Mouse (Mus musculus): ENCODE measurements around the gene Samhd1. TPM values are rescaled to one million over a fixed set of nuclear protein-coding genes. Genes with fewer than 3 reads are reported as not detected.

Gene Samhd1
- polyA plus RNA-seq, 1 experiment from 2014 or later, result 20.6 TPM

- H3K9me3 ChIP-seq, result no peaks in the 10 kb centered on the region
- H3K36me3 ChIP-seq, result peaks cover 86% of the 10 kb centered on the region
- no peak overlapping the region for H3K27ac ChIP-seq (replicated peaks)
- H3K27me3 ChIP-seq, result no peaks in the 10 kb centered on the region
- ATAC-seq (ENCODE audit: low FRiP score, low read depth), result no peak
- no peaks in the 10 kb centered on the region for H3K4me1 ChIP-seq
- 75% methylated on average over 2 of the region's 2 CpGs for WGBS
- H3K9ac ChIP-seq (replicated peaks), result no peak overlapping the region
- H3K4me2 ChIP-seq (replicated peaks), result no peak overlapping the region
- no peak overlapping the region for H3K4me3 ChIP-seq
Observed at GRCm38 (mm10) chr2:157153235-157153634, 18.2 kb upstream of the Samhd1 start.

DNA sequence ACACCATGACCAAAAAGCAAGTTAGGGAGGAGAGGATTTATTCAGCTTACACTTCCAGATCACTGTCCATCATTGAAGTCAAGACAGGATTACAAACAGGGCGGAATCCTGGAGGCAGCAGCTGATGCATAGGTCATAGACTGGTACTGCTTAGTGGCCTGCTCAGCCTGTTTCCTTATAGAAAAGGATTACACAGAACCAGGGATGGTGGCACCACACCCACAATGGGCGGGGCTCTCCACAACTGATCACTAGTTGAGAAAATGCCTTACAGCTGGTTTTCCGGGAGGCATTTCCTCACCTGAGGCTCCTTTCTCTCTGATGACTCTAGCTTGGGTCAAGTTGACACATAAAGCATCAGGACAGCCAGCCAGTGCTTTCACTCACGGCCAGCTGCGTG is 13.4 kb upstream of the Samhd1 start:
- H3K27me3 ChIP-seq, result no peaks in the 10 kb centered on the region

DNA sequence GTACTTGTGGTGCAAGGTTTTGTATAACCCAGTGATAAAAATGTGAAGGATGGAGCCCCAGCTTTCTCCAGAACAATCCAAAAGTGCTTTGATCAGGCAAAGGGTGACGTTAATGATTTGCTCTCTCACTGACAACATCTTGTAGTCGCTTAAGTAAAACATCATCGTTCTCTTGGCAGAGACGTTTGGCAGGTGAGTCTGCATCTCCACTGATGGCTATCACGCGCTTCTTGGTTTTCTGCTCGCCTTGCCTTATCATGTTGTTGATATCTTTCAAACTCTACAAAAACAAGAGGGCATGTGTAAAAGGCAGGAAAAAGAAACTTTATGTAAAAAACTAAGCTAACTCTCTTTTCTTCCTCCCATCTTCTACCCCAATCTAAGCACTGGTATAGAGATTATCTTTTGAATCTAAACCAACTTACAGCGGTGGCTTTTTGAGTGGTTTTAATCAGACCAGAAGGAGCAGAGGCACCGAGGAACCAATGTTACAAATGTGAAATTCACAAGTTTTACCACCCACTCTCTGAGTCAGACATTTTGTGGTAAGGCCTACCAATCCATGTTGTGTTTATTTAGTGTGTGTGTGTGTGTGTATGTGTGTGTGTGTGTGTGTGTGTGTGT is 12.4 kb upstream of the Samhd1 start:
- peaks cover 58% of the 10 kb centered on the region for H3K36me3 ChIP-seq

More for the DNA sequence above, 13.4 kb upstream of the Samhd1 start:
- H3K4me2 ChIP-seq (replicated peaks), result no peak overlapping the region
- no peaks in the 10 kb centered on the region for H3K9me3 ChIP-seq
- no peak overlapping the region for H3K4me3 ChIP-seq
- ATAC-seq (ENCODE audit: low FRiP score, low read depth), result no peak
- H3K9ac ChIP-seq (replicated peaks), result no peak overlapping the region
- no peak overlapping the region for H3K27ac ChIP-seq (replicated peaks)
- WGBS, result 95% methylated on average over 5 of the region's 5 CpGs
- H3K4me1 ChIP-seq, result no peaks in the 10 kb centered on the region
- peaks cover 65% of the 10 kb centered on the region for H3K36me3 ChIP-seq

GRCm38 (mm10) chr2:157145173-157145572 is 10.1 kb upstream of the Samhd1 start:
- Histone ChIP-seq H3K4me1 (no peaks in the 10 kb centered on the region), H3K4me2 (replicated peaks) (no peak overlapping the region), H3K9me3 (no peaks in the 10 kb centered on the region), H3K27me3 (no peaks in the 10 kb centered on the region), H3K9ac (replicated peaks) (no peak overlapping the region), H3K27ac (replicated peaks) (no peak overlapping the region), H3K4me3 (no peak overlapping the region), H3K36me3 (peaks cover 36% of the 10 kb centered on the region)
- ATAC-seq (ENCODE audit: low FRiP score, low read depth), result no peak
- 93% methylated on average over 1 of the region's 1 CpGs for WGBS

More for the DNA sequence above, 12.4 kb upstream of the Samhd1 start:
- no peak overlapping the region for H3K4me2 ChIP-seq (replicated peaks)
- H3K27me3 ChIP-seq, result no peaks in the 10 kb centered on the region
- H3K4me1 ChIP-seq, result no peaks in the 10 kb centered on the region
- H3K4me3 ChIP-seq, result no peak overlapping the region
- no peak overlapping the region for H3K27ac ChIP-seq (replicated peaks)
- 95% methylated on average over 9 of the region's 9 CpGs for WGBS
- H3K9ac ChIP-seq (replicated peaks), result no peak overlapping the region
- no peaks in the 10 kb centered on the region for H3K9me3 ChIP-seq
- no peak for ATAC-seq (ENCODE audit: low FRiP score, low read depth)

- H3K9me3 ChIP-seq, result no peaks in the 10 kb centered on the region
- H3K4me2 ChIP-seq (replicated peaks), result no peak overlapping the region
- no peak for ATAC-seq (ENCODE audit: low FRiP score, low read depth)
- H3K27me3 ChIP-seq, result no peaks in the 10 kb centered on the region
- no peak overlapping the region for H3K4me3 ChIP-seq
- H3K27ac ChIP-seq (replicated peaks), result no peak overlapping the region
- WGBS, result 76% methylated on average over 5 of the region's 5 CpGs
- no peaks in the 10 kb centered on the region for H3K4me1 ChIP-seq
- H3K36me3 ChIP-seq, result peaks cover 25% of the 10 kb centered on the region
- H3K9ac ChIP-seq (replicated peaks), result no peak overlapping the region
Observed at GRCm38 (mm10) chr2:157144132-157144531, 9.1 kb upstream of the Samhd1 start.

DNA sequence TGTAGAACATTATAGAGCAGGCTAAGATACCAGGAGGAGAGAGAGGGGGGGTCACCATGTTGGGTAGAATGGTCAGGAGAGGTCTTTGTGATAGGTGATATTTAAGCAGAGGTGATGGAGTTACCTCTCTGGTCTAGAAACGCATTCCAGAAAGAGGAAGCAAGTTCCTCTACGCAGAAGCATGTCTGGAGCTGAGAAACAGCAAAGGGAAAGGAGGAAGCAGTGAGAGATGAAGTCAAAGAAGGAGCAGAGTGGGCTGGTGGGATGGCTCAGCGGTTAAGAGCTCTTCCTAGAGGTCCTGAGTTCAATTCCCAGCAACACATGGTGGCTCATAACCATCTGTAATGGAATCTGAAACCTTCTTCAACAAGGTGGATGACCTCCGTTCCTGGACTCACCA is 6.9 kb upstream of the Samhd1 start:
- no peak for ATAC-seq (ENCODE audit: low FRiP score, low read depth)
- Histone ChIP-seq H3K27me3 (no peaks in the 10 kb centered on the region), H3K4me1 (no peaks in the 10 kb centered on the region), H3K9ac (replicated peaks) (no peak overlapping the region), H3K4me2 (replicated peaks) (no peak overlapping the region), H3K27ac (replicated peaks) (no peak overlapping the region), H3K4me3 (no peak overlapping the region), H3K9me3 (no peaks in the 10 kb centered on the region), H3K36me3 (peaks cover 6% of the 10 kb centered on the region; the same call in 1 of the 2 replicates)
- 82% methylated on average over 4 of the region's 4 CpGs for WGBS

DNA sequence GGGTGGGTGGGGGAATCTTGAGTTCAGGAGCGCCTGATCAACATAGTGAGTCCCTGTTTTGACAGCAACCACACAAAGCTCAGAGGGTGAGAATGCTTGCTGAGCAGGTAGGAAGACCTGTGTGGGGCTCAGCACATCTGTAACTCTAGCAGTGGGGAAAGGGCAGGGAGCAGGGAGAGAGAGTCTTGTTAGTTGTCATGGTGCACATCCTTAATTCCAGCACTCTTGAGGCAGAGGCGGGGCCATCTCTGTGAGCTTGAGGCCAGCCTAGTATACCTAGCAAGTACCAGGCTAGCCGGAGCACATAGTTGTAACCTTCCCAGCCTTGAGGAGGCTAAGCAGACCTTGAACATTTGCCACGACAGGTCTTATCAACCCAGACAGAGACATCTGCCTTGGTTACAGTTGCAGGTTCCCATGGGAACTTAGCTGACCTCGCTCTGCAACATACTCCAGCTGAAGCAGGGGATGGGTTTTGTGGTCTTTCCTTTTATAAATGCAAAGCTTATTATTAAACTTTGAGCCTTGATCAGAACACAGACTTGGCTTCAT is 4.3 kb upstream of the Samhd1 start:
- Histone ChIP-seq H3K9me3 (no peaks in the 10 kb centered on the region), H3K4me2 (replicated peaks) (no peak overlapping the region), H3K27me3 (no peaks in the 10 kb centered on the region), H3K4me3 (no peak overlapping the region), H3K4me1 (peaks cover 3% of the 10 kb centered on the region), H3K27ac (replicated peaks) (no peak overlapping the region), H3K36me3 (no peaks in the 10 kb centered on the region), H3K9ac (replicated peaks) (no peak overlapping the region)
- ATAC-seq (ENCODE audit: low FRiP score, low read depth), result no peak
- WGBS, result 93% methylated on average over 5 of the region's 5 CpGs

GRCm38 (mm10) chr2:157138808-157139207 is 3.7 kb upstream of the Samhd1 start:
- no peak overlapping the region for H3K4me2 ChIP-seq (replicated peaks)
- no peak overlapping the region for H3K27ac ChIP-seq (replicated peaks)
- ATAC-seq (ENCODE audit: low FRiP score, low read depth), result no peak
- H3K27me3 ChIP-seq, result no peaks in the 10 kb centered on the region
- no peaks in the 10 kb centered on the region for H3K9me3 ChIP-seq
- 78% methylated on average over 5 of the region's 5 CpGs for WGBS
- no peak overlapping the region for H3K9ac ChIP-seq (replicated peaks)
- H3K36me3 ChIP-seq, result no peaks in the 10 kb centered on the region
- no peak overlapping the region for H3K4me3 ChIP-seq
- peaks cover 7% of the 10 kb centered on the region for H3K4me1 ChIP-seq

GRCm38 (mm10) chr2:157137959-157138731 is 3.1 kb upstream of the Samhd1 start:
- no peak for ATAC-seq (ENCODE audit: low FRiP score, low read depth)
- Histone ChIP-seq H3K4me3 (no peak overlapping the region), H3K4me1 (peaks cover 7% of the 10 kb centered on the region), H3K36me3 (no peaks in the 10 kb centered on the region), H3K9me3 (no peaks in the 10 kb centered on the region), H3K27ac (replicated peaks) (no peak overlapping the region), H3K9ac (replicated peaks) (no peak overlapping the region), H3K4me2 (replicated peaks) (no peak overlapping the region), H3K27me3 (no peaks in the 10 kb centered on the region)
- WGBS, result 93% methylated on average over 9 of the region's 9 CpGs

DNA sequence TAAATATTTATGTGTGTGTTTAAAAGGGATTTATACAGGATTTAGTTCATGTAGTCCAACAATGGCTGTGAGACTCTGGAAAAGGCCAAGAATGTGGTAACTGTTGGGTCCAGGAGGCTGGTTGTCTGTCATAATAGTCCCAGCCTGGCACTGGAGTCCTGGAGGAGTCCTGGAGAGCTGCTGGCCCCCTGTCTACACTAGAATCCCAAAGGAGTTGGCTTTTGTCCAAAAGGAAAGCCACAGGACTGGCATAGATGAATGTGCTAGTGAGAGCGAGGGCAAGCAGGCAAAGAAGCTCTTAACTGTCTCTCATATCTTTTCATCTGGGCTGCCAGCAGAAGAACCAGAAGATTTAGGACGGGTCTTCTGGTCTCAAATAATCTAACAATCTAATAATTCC is 1.6 kb upstream of the Samhd1 start:
- Histone ChIP-seq H3K36me3 (no peaks in the 10 kb centered on the region), H3K9me3 (no peaks in the 10 kb centered on the region), H3K9ac (replicated peaks) (no peak overlapping the region), H3K27ac (replicated peaks) (no peak overlapping the region), H3K4me1 (peaks cover 7% of the 10 kb centered on the region), H3K4me2 (replicated peaks) (no peak overlapping the region), H3K4me3 (no peak overlapping the region), H3K27me3 (no peaks in the 10 kb centered on the region)
- ATAC-seq (ENCODE audit: low FRiP score, low read depth), result no peak
- 83% methylated on average over 2 of the region's 2 CpGs for WGBS

DNA sequence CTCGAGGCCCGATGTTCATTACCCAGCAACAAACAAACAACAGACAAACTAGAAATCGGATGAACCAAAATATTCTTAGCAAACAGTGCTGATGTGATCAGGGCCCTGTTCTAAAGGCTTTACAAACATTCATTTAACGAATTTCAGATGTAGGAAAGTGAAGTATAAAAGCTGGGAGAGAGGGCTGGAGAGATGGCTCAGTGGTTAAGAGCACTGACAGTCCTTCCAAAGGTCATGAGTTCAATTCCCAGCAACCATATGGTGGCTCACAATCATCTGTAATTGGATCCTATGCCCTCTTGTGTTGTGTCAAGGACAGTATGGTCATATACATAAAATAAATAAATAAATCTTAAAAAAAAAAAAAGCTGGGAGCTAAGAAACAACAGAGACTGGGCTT is 1.1 kb upstream of the Samhd1 start:
- Histone ChIP-seq H3K9ac (replicated peaks) (no peak overlapping the region), H3K27me3 (no peaks in the 10 kb centered on the region), H3K4me1 (peaks cover 7% of the 10 kb centered on the region), H3K4me3 (no peak overlapping the region), H3K4me2 (replicated peaks) (no peak overlapping the region), H3K27ac (replicated peaks) (no peak overlapping the region), H3K9me3 (no peaks in the 10 kb centered on the region), H3K36me3 (no peaks in the 10 kb centered on the region)
- WGBS, result 92% methylated on average over 4 of the region's 4 CpGs
- no peak for ATAC-seq (ENCODE audit: low FRiP score, low read depth)

GRCm38 (mm10) chr2:157135529-157136120 is 560 bp upstream of the Samhd1 start:
- Histone ChIP-seq H3K27me3 (no peaks in the 10 kb centered on the region), H3K4me3 (peak overlapping the region; percentile 77), H3K36me3 (no peaks in the 10 kb centered on the region), H3K9me3 (no peaks in the 10 kb centered on the region), H3K4me1 (peaks cover 7% of the 10 kb centered on the region), H3K9ac (replicated peaks) (peak overlapping the region; percentile 74; the same call in 1 of the 2 replicates), H3K4me2 (replicated peaks) (peak overlapping the region; percentile 96), H3K27ac (replicated peaks) (no peak overlapping the region)
- 90% methylated on average over 10 of the region's 10 CpGs for WGBS
- no peak for ATAC-seq (ENCODE audit: low FRiP score, low read depth)
